ENCODE assay signal across 11 mouse cellular contexts in the genomic region with DNA sequence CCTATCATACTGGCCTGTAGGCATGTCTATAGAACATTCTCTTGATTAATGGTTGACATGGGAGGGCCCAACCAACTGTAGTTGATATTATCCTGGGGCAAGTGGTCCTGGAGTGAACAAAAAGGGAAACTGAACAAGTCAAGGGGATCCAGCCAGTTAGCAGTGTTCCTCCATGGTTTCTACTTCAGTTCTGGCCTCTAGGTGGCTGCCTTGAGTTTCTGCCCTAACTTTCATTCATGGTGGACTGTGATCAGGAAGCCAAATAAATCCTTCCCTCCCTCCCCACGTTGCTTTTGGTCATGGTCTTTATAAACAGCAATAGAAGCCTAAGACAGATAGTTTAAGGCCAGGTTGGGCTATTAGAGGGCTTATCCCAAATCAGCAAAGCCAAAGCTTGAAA. TPM values are rescaled to one million over a fixed set of nuclear protein-coding genes. Genes with fewer than 3 reads are reported as not detected.
DNase-seq lines count a peak whose midpoint lies in the region; ATAC-seq and TF ChIP-seq lines count a peak whose summit lies in the region.
"Had no signal": no experiment of that assay in that cellular context is flagged by ENCODE, and none has a peak within 500 bp of the region (broad histone marks: within the 10 kb centered on the region; RNA-seq: fewer than 3 reads in every experiment).

No protein-coding gene starts in this region.

- no peaks in the 10 kb centered on the region for H3K9me3 ChIP-seq in liver, embryonic 11.5 days (ENCODE audit: control insufficient read depth, low read length)
- H3K9me3 ChIP-seq: heart, embryonic 13.5 days; lung, embryonic 15.5 days; neural tube, embryonic 12.5 days had no signal

- no peak overlapping the region for H3K4me2 ChIP-seq in liver, embryonic 11.5 days
- H3K4me2 ChIP-seq: heart, embryonic 13.5 days; lung, embryonic 15.5 days; neural tube, embryonic 12.5 days had no signal

- H3K36me3 ChIP-seq in liver, adult 2 months (ENCODE audit: control insufficient read depth, insufficient read depth, low read length): no peaks in the 10 kb centered on the region
- H3K36me3 ChIP-seq in liver, embryonic 11.5 days (ENCODE audit: control insufficient read depth, insufficient read depth, low read length): no peaks in the 10 kb centered on the region
- H3K36me3 ChIP-seq: heart, embryonic 13.5 days; lung, embryonic 15.5 days; neural tube, embryonic 12.5 days had no signal

- no peak for DNase-seq in cerebellum, adult 2 months
- DNase-seq in cerebellum, postnatal 36 days: no peak
- DNase-seq in liver, adult 2 months (ENCODE audit: extremely low read depth, low read depth, low spot score): peak; percentile 59
- DNase-seq in liver, embryonic 11.5 days (ENCODE audit: low spot score): no peak
- DNase-seq in brain, adult 2 months (ENCODE audit: low read depth, low spot score): peak; percentile 43
- peak; percentile 45 for DNase-seq in thymus, postnatal 0 days (ENCODE audit: low spot score)
- no peak for DNase-seq in urinary bladder, adult 2 months (ENCODE audit: low spot score)
- DNase-seq in MN1 (ENCODE audit: low spot score): no peak

- H3K4me3 ChIP-seq in cerebellum, adult 2 months (replicated peaks; ENCODE audit: insufficient read depth, low read depth, low read length): no peak overlapping the region
- H3K4me3 ChIP-seq in liver, adult 2 months (ENCODE audit: insufficient read depth, low read depth, low read length): no peak overlapping the region
- H3K4me3 ChIP-seq in liver, embryonic 11.5 days (ENCODE audit: low read depth, low read length): no peak overlapping the region
- H3K4me3 ChIP-seq: heart, embryonic 13.5 days; lung, embryonic 15.5 days; neural tube, embryonic 12.5 days had no signal

- H3K79me2 ChIP-seq in liver, adult 2 months (ENCODE audit: control insufficient read depth, insufficient read depth, low read length): no peaks in the 10 kb centered on the region

- H3K27me3 ChIP-seq in cerebellum, adult 2 months (ENCODE audit: control insufficient read depth, insufficient read depth, low read length): no peaks in the 10 kb centered on the region
- peaks cover 10% of the 10 kb centered on the region; the same call in 1 of the 2 replicates for H3K27me3 ChIP-seq in liver, adult 2 months (ENCODE audit: control insufficient read depth, insufficient read depth, low read length)
- peaks cover 32% of the 10 kb centered on the region for H3K27me3 ChIP-seq in liver, embryonic 11.5 days (replicated peaks; ENCODE audit: control insufficient read depth, insufficient read depth, low read length)

- no peak for TF ChIP-seq POLR2A in cerebellum, adult 2 months (IDR thresholded peaks at IDR 0.05; ENCODE audit: borderline replicate concordance, insufficient read depth, low read length)
- TF ChIP-seq POLR2A in liver, adult 2 months (IDR thresholded peaks at IDR 0.05; ENCODE audit: extremely low read depth, insufficient read depth, low read length): no peak

- H3K27ac ChIP-seq in cerebellum, adult 2 months (ENCODE audit: insufficient read depth, low read length): no peak overlapping the region
- H3K27ac ChIP-seq in liver, adult 2 months (replicated peaks; ENCODE audit: insufficient read depth, low read depth, low read length): no peak overlapping the region
- no peak overlapping the region for H3K27ac ChIP-seq in liver, embryonic 11.5 days (ENCODE audit: low read depth, low read length)
- H3K27ac ChIP-seq: heart, embryonic 13.5 days; lung, embryonic 15.5 days; neural tube, embryonic 12.5 days had no signal

- H3K4me1 ChIP-seq in cerebellum, adult 2 months (ENCODE audit: control insufficient read depth, insufficient read depth, low read length): no peaks in the 10 kb centered on the region
- peaks cover 3% of the 10 kb centered on the region; the same call in 1 of the 2 replicates for H3K4me1 ChIP-seq in liver, adult 2 months (ENCODE audit: control insufficient read depth, insufficient read depth, low read length)
- H3K4me1 ChIP-seq in liver, embryonic 11.5 days (replicated peaks; ENCODE audit: control insufficient read depth, insufficient read depth, low read length): no peaks in the 10 kb centered on the region

- H3K9ac ChIP-seq in liver, adult 2 months (ENCODE audit: low read depth, low read length): no peak overlapping the region
- no peak overlapping the region for H3K9ac ChIP-seq in liver, embryonic 11.5 days (ENCODE audit: low read depth, low read length)
- H3K9ac ChIP-seq: heart, embryonic 13.5 days; lung, embryonic 15.5 days; neural tube, embryonic 12.5 days had no signal

- peak; percentile 24; the same call in 1 of the 2 replicates for TF ChIP-seq CTCF in cerebellum, adult 2 months (IDR thresholded peaks at IDR 0.05; ENCODE audit: borderline replicate concordance, insufficient read depth, low read depth, low read length)
- TF ChIP-seq CTCF in liver, adult 2 months (IDR thresholded peaks at IDR 0.05; ENCODE audit: low read depth, low read length): peak; percentile 64

- no peak for ATAC-seq in liver, embryonic 11.5 days (replicated peaks; ENCODE audit: low FRiP score)

- WGBS in cerebellum, adult 2 months: 25% methylated on average over 1 of the region's 1 CpGs
- WGBS in liver, adult 2 months: 2% methylated on average over 1 of the region's 1 CpGs
- 8% methylated on average over 1 of the region's 1 CpGs for WGBS in liver, embryonic 11.5 days

RNA-seq across cellular contexts. Expression of gene Cemip, which starts 3.5 kb away (rescaled TPM):
- 5.4 and 6.8 TPM in 2 replicates for polyA plus RNA-seq in cerebellum, adult 2 months (2012; rRNA removed)
- total RNA-seq in liver, adult 2 months (2014; rRNA removed): 0.07 TPM in 1 of 2 replicates, not detected in the other
- not detected in 2 replicates for polyA plus RNA-seq in liver, adult 2 months (2012; rRNA removed)
- polyA plus RNA-seq in liver, embryonic 11.5 days (2014; fragmentation: Nextera tagmentation; extraction: Ambion mirVana): 0.14 and 0.15 TPM in 2 replicates
- polyA plus RNA-seq in thymus, postnatal 0 days (2015; fragmentation: Nextera tagmentation; extraction: Ambion mirVana): 0.03 TPM in 1 of 2 replicates, not detected in the other
- polyA plus RNA-seq in urinary bladder, adult 2 months (2012; rRNA removed): 0.37 and 0.77 TPM in 2 replicates

Comparison
In these comparisons a context has a peak if more than half of its experiments do, and no peak if none do; other contexts are left out.
1. DNase-seq: peak in liver, adult 2 months (single experiment), brain, adult 2 months (single experiment) and thymus, postnatal 0 days (single experiment); none in cerebellum, adult 2 months (0 of 2), cerebellum, postnatal 36 days (0 of 2), liver, embryonic 11.5 days (single experiment), urinary bladder, adult 2 months (single experiment) and MN1 (single experiment).